Mouse (Mus musculus): Measurements from ENCODE around the gene Tmc5. TPM values are rescaled to one million over a fixed set of nuclear protein-coding genes. Genes with fewer than 3 reads are reported as not detected.

Gene Tmc5
- polyA plus RNA-seq, 1 experiment from 2014 or later: 0.18 TPM

DNA sequence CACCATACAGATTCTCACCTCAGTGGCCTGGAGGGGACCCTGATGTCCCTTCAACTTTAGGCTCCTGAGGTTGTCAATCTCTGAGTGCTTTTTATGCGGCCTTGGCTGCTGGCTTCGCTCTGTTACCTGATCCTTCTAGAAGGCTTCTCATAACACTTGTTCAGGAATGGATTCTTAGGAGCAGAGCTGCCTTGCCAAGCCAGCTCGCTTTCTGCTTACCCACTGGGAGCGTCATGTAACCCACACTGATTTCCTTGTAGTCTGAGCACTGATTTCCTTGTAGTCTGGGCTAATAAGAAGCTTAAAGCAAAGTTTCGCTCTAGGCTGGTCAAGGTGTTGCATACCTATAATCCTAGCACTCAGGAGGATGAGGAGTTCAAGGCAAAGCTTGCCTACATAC lies 21.0 kb downstream of the Tmc5 start:
- Histone ChIP-seq H3K27ac (ENCODE audit: low read length) (no peak overlapping the region), H3K4me1 (ENCODE audit: control insufficient read depth, insufficient read depth, low read length) (no peaks in the 10 kb centered on the region), H3K4me2 (ENCODE audit: low read length) (no peak overlapping the region), H3K4me3 (ENCODE audit: low read depth, low read length) (no peak overlapping the region), H3K9ac (ENCODE audit: low read depth, low read length) (no peak overlapping the region), H3K9me3 (replicated peaks; ENCODE audit: control insufficient read depth, low read length, poor library complexity, severe bottlenecking) (no peaks in the 10 kb centered on the region), H3K36me3 (ENCODE audit: control insufficient read depth, insufficient read depth, low read length) (no peaks in the 10 kb centered on the region), H3K27me3 (ENCODE audit: control insufficient read depth, insufficient read depth, low read depth, low read length) (no peaks in the 10 kb centered on the region)
- WGBS: 86% methylated on average over 5 of the region's 5 CpGs
- ATAC-seq: no peak

DNA sequence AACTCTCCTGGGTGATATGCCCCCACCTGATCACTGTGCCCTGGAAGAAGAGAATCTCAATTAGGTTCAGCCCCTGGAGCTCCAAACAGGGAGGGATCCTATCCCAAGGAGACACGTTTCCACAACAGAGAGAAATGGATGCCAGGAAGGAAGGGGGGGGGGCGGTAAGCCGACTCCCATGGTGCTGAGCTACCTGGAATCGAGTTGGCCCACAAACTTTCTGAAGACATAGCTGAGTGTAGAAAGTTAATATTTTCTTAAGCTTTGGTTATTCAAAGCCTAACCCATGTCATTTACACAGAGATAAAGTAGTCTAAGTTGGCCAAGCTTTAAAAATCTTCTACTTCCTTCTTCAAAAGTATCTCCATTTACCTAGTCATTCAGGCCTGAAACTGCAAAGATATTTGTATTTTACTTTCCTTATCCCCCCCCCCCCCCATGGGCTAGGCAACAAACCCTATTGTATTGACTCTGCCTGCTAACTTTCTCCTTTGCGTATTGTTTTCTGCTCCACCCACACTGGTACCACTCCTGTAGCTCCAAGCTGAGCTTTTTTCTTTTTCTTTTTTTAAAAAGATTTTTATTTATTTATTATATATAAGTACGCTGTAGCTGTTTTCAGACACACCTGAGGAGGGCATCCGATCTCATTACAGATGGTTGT lies 23.3 kb downstream of the Tmc5 start:
- Histone ChIP-seq H3K4me3 (ENCODE audit: low read depth, low read length) (no peak overlapping the region), H3K4me1 (ENCODE audit: control insufficient read depth, insufficient read depth, low read length) (no peaks in the 10 kb centered on the region), H3K27ac (ENCODE audit: low read length) (no peak overlapping the region), H3K9me3 (replicated peaks; ENCODE audit: control insufficient read depth, low read length, poor library complexity, severe bottlenecking) (no peaks in the 10 kb centered on the region), H3K4me2 (ENCODE audit: low read length) (no peak overlapping the region), H3K9ac (ENCODE audit: low read depth, low read length) (no peak overlapping the region), H3K36me3 (ENCODE audit: control insufficient read depth, insufficient read depth, low read length) (no peaks in the 10 kb centered on the region), H3K27me3 (ENCODE audit: control insufficient read depth, insufficient read depth, low read depth, low read length) (no peaks in the 10 kb centered on the region)
- WGBS: 91% methylated on average over 7 of the region's 7 CpGs
- ATAC-seq: no peak

DNA sequence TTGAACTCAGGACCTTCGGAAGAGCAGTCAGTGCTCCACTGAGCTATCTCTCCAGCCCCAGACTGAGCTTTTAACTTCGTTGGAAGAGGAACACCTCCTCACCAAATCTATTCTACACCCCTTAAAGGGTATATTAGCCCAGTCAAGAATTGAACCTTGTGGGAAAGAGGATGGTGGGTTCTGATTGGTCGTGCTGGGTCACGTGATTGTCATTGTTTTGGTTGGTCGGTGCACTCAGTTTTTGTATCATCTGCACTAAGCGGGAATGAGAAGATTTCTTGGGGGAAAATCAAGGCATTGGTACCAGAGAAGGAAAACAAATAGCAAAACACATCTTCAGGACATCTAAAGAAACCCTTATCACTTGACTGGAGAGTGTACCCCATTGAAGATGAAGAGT lies 24.0 kb downstream of the Tmc5 start:
- Histone ChIP-seq H3K9me3 (replicated peaks; ENCODE audit: control insufficient read depth, low read length, poor library complexity, severe bottlenecking) (no peaks in the 10 kb centered on the region), H3K9ac (ENCODE audit: low read depth, low read length) (no peak overlapping the region), H3K36me3 (ENCODE audit: control insufficient read depth, insufficient read depth, low read length) (no peaks in the 10 kb centered on the region), H3K27ac (ENCODE audit: low read length) (no peak overlapping the region), H3K4me1 (ENCODE audit: control insufficient read depth, insufficient read depth, low read length) (no peaks in the 10 kb centered on the region), H3K4me2 (ENCODE audit: low read length) (no peak overlapping the region), H3K4me3 (ENCODE audit: low read depth, low read length) (no peak overlapping the region), H3K27me3 (ENCODE audit: control insufficient read depth, insufficient read depth, low read depth, low read length) (no peaks in the 10 kb centered on the region)
- ATAC-seq: no peak
- 83% methylated on average over 6 of the region's 6 CpGs for WGBS

DNA sequence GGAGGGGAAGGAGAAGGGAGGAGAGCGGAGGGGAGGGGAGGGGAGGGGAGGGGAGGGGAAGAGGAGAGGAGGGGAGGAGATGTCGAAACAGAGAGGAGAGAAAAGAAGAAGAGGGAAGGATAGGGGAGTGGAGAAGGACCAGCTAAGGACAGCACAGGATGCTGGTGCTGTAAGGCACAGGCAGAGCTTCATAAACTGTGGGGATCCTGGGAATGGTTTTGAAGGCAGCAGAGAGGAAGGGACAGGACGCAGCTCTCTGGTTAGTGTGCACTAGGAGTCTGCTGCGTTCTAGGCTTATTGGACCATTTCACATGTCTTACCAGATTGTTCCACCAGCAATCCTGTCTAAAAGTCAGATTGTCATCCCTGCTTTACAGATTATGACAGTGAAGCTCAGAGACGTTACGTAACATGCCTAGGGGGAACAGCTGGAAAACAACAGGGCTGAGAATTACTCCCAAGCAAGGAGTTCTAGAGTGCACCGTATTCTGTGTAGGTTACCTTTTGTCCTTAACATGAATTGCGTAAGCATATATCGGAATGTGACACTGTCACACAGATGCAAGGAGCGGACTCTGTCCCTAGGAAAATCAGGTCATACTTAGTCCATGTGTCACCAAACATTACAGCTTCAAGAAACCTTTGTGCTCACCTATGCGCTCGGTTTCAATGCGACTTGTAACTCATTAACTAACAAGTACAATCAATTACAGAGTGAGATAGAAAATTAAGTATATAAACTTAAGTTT lies 30.6 kb downstream of the Tmc5 start:
- Histone ChIP-seq H3K36me3 (ENCODE audit: control insufficient read depth, insufficient read depth, low read length) (no peaks in the 10 kb centered on the region), H3K4me1 (ENCODE audit: control insufficient read depth, insufficient read depth, low read length) (no peaks in the 10 kb centered on the region), H3K9me3 (replicated peaks; ENCODE audit: control insufficient read depth, low read length, poor library complexity, severe bottlenecking) (no peaks in the 10 kb centered on the region), H3K4me3 (ENCODE audit: low read depth, low read length) (no peak overlapping the region), H3K27ac (ENCODE audit: low read length) (no peak overlapping the region), H3K4me2 (ENCODE audit: low read length) (no peak overlapping the region), H3K27me3 (ENCODE audit: control insufficient read depth, insufficient read depth, low read depth, low read length) (no peaks in the 10 kb centered on the region), H3K9ac (ENCODE audit: low read depth, low read length) (no peak overlapping the region)
- no peak for ATAC-seq
- 83% methylated on average over 13 of the region's 13 CpGs for WGBS

- Histone ChIP-seq H3K4me1 (ENCODE audit: control insufficient read depth, insufficient read depth, low read length) (no peaks in the 10 kb centered on the region), H3K36me3 (ENCODE audit: control insufficient read depth, insufficient read depth, low read length) (no peaks in the 10 kb centered on the region), H3K9ac (ENCODE audit: low read depth, low read length) (no peak overlapping the region), H3K4me3 (ENCODE audit: low read depth, low read length) (no peak overlapping the region), H3K27ac (ENCODE audit: low read length) (no peak overlapping the region), H3K27me3 (ENCODE audit: control insufficient read depth, insufficient read depth, low read depth, low read length) (no peaks in the 10 kb centered on the region), H3K4me2 (ENCODE audit: low read length) (no peak overlapping the region), H3K9me3 (replicated peaks; ENCODE audit: control insufficient read depth, low read length, poor library complexity, severe bottlenecking) (no peaks in the 10 kb centered on the region)
- 90% methylated on average over 9 of the region's 9 CpGs for WGBS
- no peak for ATAC-seq
Measured at GRCm38 (mm10) chr7:118633094-118633493, 36.0 kb downstream of the Tmc5 start.

GRCm38 (mm10) chr7:118633951-118634350 lies 36.9 kb downstream of the Tmc5 start:
- H3K9ac ChIP-seq (ENCODE audit: low read depth, low read length): no peak overlapping the region
- H3K4me2 ChIP-seq (ENCODE audit: low read length): no peak overlapping the region
- ATAC-seq: no peak
- H3K36me3 ChIP-seq (ENCODE audit: control insufficient read depth, insufficient read depth, low read length): no peaks in the 10 kb centered on the region
- WGBS: 87% methylated on average over 7 of the region's 7 CpGs
- H3K9me3 ChIP-seq (replicated peaks; ENCODE audit: control insufficient read depth, low read length, poor library complexity, severe bottlenecking): no peaks in the 10 kb centered on the region
- no peak overlapping the region for H3K27ac ChIP-seq (ENCODE audit: low read length)
- H3K4me1 ChIP-seq (ENCODE audit: control insufficient read depth, insufficient read depth, low read length): no peaks in the 10 kb centered on the region
- H3K27me3 ChIP-seq (ENCODE audit: control insufficient read depth, insufficient read depth, low read depth, low read length): no peaks in the 10 kb centered on the region
- no peak overlapping the region for H3K4me3 ChIP-seq (ENCODE audit: low read depth, low read length)

- no peaks in the 10 kb centered on the region for H3K9me3 ChIP-seq (replicated peaks; ENCODE audit: control insufficient read depth, low read length, poor library complexity, severe bottlenecking)
- ATAC-seq: no peak
- 70% methylated on average over 4 of the region's 4 CpGs for WGBS
Measured at GRCm38 (mm10) chr7:118637466-118637865, 40.4 kb downstream of the Tmc5 start.

DNA sequence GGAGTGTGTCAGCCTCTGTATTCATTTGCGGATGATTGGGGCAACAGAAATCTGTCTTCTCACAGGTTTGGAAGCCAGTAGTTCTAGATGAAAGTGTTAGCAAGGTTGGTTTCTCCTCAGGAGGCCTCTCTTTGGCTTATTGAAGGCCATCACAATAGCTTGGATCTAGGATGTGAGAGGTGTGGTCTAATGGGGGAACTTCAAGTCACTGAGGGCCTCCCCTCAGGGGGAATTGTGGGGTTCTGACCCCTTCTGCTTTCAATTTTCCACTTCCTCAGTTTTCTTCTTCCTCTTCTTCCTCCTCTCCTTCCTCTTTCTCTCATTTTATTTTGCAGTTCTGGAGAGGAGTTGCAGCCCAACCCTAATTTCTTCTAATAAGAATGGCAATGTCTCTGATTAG lies 49.1 kb downstream of the Tmc5 start:
- no peaks in the 10 kb centered on the region for H3K27me3 ChIP-seq (ENCODE audit: control insufficient read depth, insufficient read depth, low read depth, low read length)
- no peak overlapping the region for H3K4me2 ChIP-seq (ENCODE audit: low read length)
- H3K9ac ChIP-seq (ENCODE audit: low read depth, low read length): no peak overlapping the region
- H3K27ac ChIP-seq (ENCODE audit: low read length): no peak overlapping the region
- H3K4me3 ChIP-seq (ENCODE audit: low read depth, low read length): no peak overlapping the region
- H3K4me1 ChIP-seq (ENCODE audit: control insufficient read depth, insufficient read depth, low read length): no peaks in the 10 kb centered on the region
- no peaks in the 10 kb centered on the region for H3K36me3 ChIP-seq (ENCODE audit: control insufficient read depth, insufficient read depth, low read length)
- H3K9me3 ChIP-seq (replicated peaks; ENCODE audit: control insufficient read depth, low read length, poor library complexity, severe bottlenecking): no peaks in the 10 kb centered on the region
- ATAC-seq: no peak
- WGBS: 96% methylated on average over 1 of the region's 1 CpGs

More at GRCm38 (mm10) chr7:118637466-118637865, 40.4 kb downstream of the Tmc5 start:
- H3K27me3 ChIP-seq (ENCODE audit: control insufficient read depth, insufficient read depth, low read depth, low read length): no peaks in the 10 kb centered on the region
- H3K4me1 ChIP-seq (ENCODE audit: control insufficient read depth, insufficient read depth, low read length): no peaks in the 10 kb centered on the region
- no peak overlapping the region for H3K4me3 ChIP-seq (ENCODE audit: low read depth, low read length)
- no peaks in the 10 kb centered on the region for H3K36me3 ChIP-seq (ENCODE audit: control insufficient read depth, insufficient read depth, low read length)
- H3K9ac ChIP-seq (ENCODE audit: low read depth, low read length): no peak overlapping the region
- H3K27ac ChIP-seq (ENCODE audit: low read length): no peak overlapping the region
- no peak overlapping the region for H3K4me2 ChIP-seq (ENCODE audit: low read length)

DNA sequence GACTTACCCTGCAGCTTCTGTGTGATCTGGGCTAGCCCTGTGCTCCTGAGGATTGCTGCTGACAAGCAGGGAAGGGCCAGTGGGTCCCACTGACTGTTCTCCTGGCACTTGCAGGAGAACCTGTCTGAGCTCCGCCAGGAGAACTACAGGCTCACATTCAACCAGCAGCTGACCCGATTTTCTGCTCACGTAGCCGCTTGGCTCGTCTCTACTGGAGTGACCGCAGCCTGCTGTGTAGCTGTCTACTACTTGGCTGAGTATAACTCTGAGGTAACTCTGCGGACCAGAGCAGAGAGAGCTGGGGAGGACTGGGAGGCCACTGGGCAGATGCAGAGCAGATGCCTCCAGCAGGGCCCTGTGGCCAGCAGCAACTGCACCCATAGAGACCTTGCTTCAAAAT lies 52.2 kb downstream of the Tmc5 start:
- ATAC-seq: no peak
- Histone ChIP-seq H3K9ac (ENCODE audit: low read depth, low read length) (no peak overlapping the region), H3K27ac (ENCODE audit: low read length) (no peak overlapping the region), H3K36me3 (ENCODE audit: control insufficient read depth, insufficient read depth, low read length) (no peaks in the 10 kb centered on the region), H3K9me3 (replicated peaks; ENCODE audit: control insufficient read depth, low read length, poor library complexity, severe bottlenecking) (no peaks in the 10 kb centered on the region), H3K27me3 (ENCODE audit: control insufficient read depth, insufficient read depth, low read depth, low read length) (no peaks in the 10 kb centered on the region), H3K4me2 (ENCODE audit: low read length) (no peak overlapping the region), H3K4me1 (ENCODE audit: control insufficient read depth, insufficient read depth, low read length) (no peaks in the 10 kb centered on the region), H3K4me3 (ENCODE audit: low read depth, low read length) (no peak overlapping the region)
- 81% methylated on average over 7 of the region's 7 CpGs for WGBS
